Mouse (Mus musculus): ENCODE results near the gene Ccdc106. TPM values are rescaled to one million over a fixed set of nuclear protein-coding genes. Genes with fewer than 3 reads are reported as not detected.

Gene Ccdc106
- polyA plus RNA-seq, 1 experiment from 2014 or later, result 7.9 TPM

- no peak for ATAC-seq
- ChIA-PET POLR2A (interaction anchor here (0.5 kb wide), 1 partner anchor 226 kb away, joined by 3 read pairs; no protein-coding TSS in a partner anchor), CTCF (no interaction called here)
- DNase-seq (ENCODE audit: low read depth, low spot score), result no peak
- TF ChIP-seq CTCF (IDR thresholded peaks at IDR 0.05), result no peak
- H3K27me3 ChIP-seq, result no peaks in the 10 kb centered on the region
- in situ Hi-C loops (cut with MboI; ENCODE audit: low pct_unique_long_range_greater_than_20kb), result no loop called here
Measured at GRCm38 (mm10) chr7:5109301-5109700, 88.9 kb downstream of the Ccdc106 start.

Other genes with a start within 250 kb of the Ccdc106 start
- gene Fam71e2, start 249.3 kb upstream of the Ccdc106 start, polyA plus RNA-seq (2021), result not detected
- gene Il11, start 237.7 kb upstream of the Ccdc106 start, polyA plus RNA-seq (2021), result 2.4 TPM
- gene Tmem190, start 237.6 kb upstream of the Ccdc106 start, polyA plus RNA-seq (2021), result 0.67 TPM
- 5.7 TPM for gene Tmem238, start 230.9 kb upstream of the Ccdc106 start, polyA plus RNA-seq (2021)
- gene Rpl28, start 227.7 kb upstream of the Ccdc106 start, polyA plus RNA-seq (2021), result 230 TPM
- gene Ube2s, start 208.0 kb upstream of the Ccdc106 start, polyA plus RNA-seq (2021), result 250 TPM
- gene Shisa7, start 175.9 kb upstream of the Ccdc106 start, polyA plus RNA-seq (2021), result 1.9 TPM
- 8.5 TPM for gene Isoc2b, start 150.3 kb upstream of the Ccdc106 start, polyA plus RNA-seq (2021)
- 6.6 TPM for gene Isoc2a, start 143.4 kb upstream of the Ccdc106 start, polyA plus RNA-seq (2021)
- gene Gm36210, start 114.0 kb upstream of the Ccdc106 start, polyA plus RNA-seq (2021), result not detected
- 8.1 TPM for gene Zfp628, start 105.3 kb upstream of the Ccdc106 start, polyA plus RNA-seq (2021)
- 5.3 TPM for gene Nat14, start 98.5 kb upstream of the Ccdc106 start, polyA plus RNA-seq (2021)
- 4.7 TPM for gene Ssc5d, start 94.8 kb upstream of the Ccdc106 start, polyA plus RNA-seq (2021)
- 1.8 TPM for gene Sbk2, start 56.1 kb upstream of the Ccdc106 start, polyA plus RNA-seq (2021)
- 0.09 TPM for gene Sbk3, start 49.4 kb upstream of the Ccdc106 start, polyA plus RNA-seq (2021)
- 25.1 TPM for gene Zfp579, start 24.4 kb upstream of the Ccdc106 start, polyA plus RNA-seq (2021)
- gene Zfp524, start 6.1 kb upstream of the Ccdc106 start, polyA plus RNA-seq (2021), result 11.0 TPM
- gene Fiz1, start 5.9 kb upstream of the Ccdc106 start, polyA plus RNA-seq (2021), result 31.6 TPM
- gene Gm44973, start 5.1 kb upstream of the Ccdc106 start, polyA plus RNA-seq (2021), result 1.3 TPM
- gene Zfp865, start 177 bp upstream of the Ccdc106 start, polyA plus RNA-seq (2021), result 33.9 TPM
- gene 4632433K11Rik, start 13.6 kb downstream of the Ccdc106 start, polyA plus RNA-seq (2021), result not detected
- 6.3 TPM for gene Zfp784, start 17.9 kb downstream of the Ccdc106 start, polyA plus RNA-seq (2021)
- 22.4 TPM for gene Zfp580, start 31.0 kb downstream of the Ccdc106 start, polyA plus RNA-seq (2021)
- gene U2af2, start 41.6 kb downstream of the Ccdc106 start, polyA plus RNA-seq (2021), result 216 TPM
- gene Epn1, start 59.7 kb downstream of the Ccdc106 start, polyA plus RNA-seq (2021), result 138 TPM
- not detected for gene Rfpl4, start 96.4 kb downstream of the Ccdc106 start, polyA plus RNA-seq (2021)
- 0.05 TPM for gene Rasl2-9, start 105.4 kb downstream of the Ccdc106 start, polyA plus RNA-seq (2021)
- gene Vmn1r55, start 129.1 kb downstream of the Ccdc106 start, polyA plus RNA-seq (2021), result under 0.01 TPM
- gene Vmn1r56, start 176.2 kb downstream of the Ccdc106 start, polyA plus RNA-seq (2021), result not detected
- not detected for gene Vmn1r57, start 197.9 kb downstream of the Ccdc106 start, polyA plus RNA-seq (2021)